Mouse (Mus musculus): ENCODE measurements around the gene Anp32a. TPM values are rescaled to one million over a fixed set of nuclear protein-coding genes. Genes with fewer than 3 reads are reported as not detected.
A peak's percentile ranks its signal among the peaks of the same experiment; 100 is the strongest.

Gene Anp32a
- polyA plus RNA-seq, 1 experiment, result 83.9 TPM

- Histone ChIP-seq H3ac (ENCODE audit: control insufficient read depth, insufficient read length) (no peak overlapping the region), H3K4me3 (no peak overlapping the region), H3K79me2 (ENCODE audit: control insufficient read depth, insufficient read depth) (peaks cover 47% of the 10 kb centered on the region), H3K36me3 (ENCODE audit: control insufficient read depth, insufficient read depth) (peaks cover 5% of the 10 kb centered on the region), H3K4me2 (ENCODE audit: low read depth) (no peak overlapping the region), H3K27me3 (ENCODE audit: control insufficient read depth, insufficient read depth, insufficient read length) (no peaks in the 10 kb centered on the region)
- TF ChIP-seq POLR2A (IDR thresholded peaks at IDR 0.05; ENCODE audit: insufficient read length, low read depth) (no peak), MAX (IDR thresholded peaks at IDR 0.05; ENCODE audit: low read depth) (no peak), TCF12 (IDR thresholded peaks at IDR 0.05; ENCODE audit: insufficient read depth, poor library complexity, severe bottlenecking) (no peak), MYOD1 (IDR thresholded peaks at IDR 0.05; ENCODE audit: control insufficient read depth in 1 of 3, insufficient read length in 2 of 3, low read depth in 2 of 3) (no peak), SRF (IDR thresholded peaks at IDR 0.05; ENCODE audit: control insufficient read depth, insufficient read length, low read depth) (no peak), USF1 (IDR thresholded peaks at IDR 0.05; ENCODE audit: low read depth) (no peak), TCF3 (IDR thresholded peaks at IDR 0.05; ENCODE audit: insufficient read length, low read depth) (no peak), POLR2AphosphoS2 (IDR thresholded peaks at IDR 0.05; ENCODE audit: insufficient read length, low read depth) (no peak), CEBPB (IDR thresholded peaks at IDR 0.05; ENCODE audit: insufficient read depth, poor library complexity, severe bottlenecking) (no peak), E2F4 (IDR thresholded peaks at IDR 0.05; ENCODE audit: insufficient read depth) (no peak), REST (IDR thresholded peaks at IDR 0.05; ENCODE audit: insufficient read depth, insufficient read length) (no peak), MYOG (IDR thresholded peaks at IDR 0.05; ENCODE audit: control insufficient read depth in 1 of 3, insufficient read depth in 1 of 3, insufficient read length in 2 of 3, low read depth in 2 of 3) (no peak)
Observed at GRCm38 (mm10) chr9:62370186-62370585, 29.1 kb downstream of the Anp32a start.

DNA sequence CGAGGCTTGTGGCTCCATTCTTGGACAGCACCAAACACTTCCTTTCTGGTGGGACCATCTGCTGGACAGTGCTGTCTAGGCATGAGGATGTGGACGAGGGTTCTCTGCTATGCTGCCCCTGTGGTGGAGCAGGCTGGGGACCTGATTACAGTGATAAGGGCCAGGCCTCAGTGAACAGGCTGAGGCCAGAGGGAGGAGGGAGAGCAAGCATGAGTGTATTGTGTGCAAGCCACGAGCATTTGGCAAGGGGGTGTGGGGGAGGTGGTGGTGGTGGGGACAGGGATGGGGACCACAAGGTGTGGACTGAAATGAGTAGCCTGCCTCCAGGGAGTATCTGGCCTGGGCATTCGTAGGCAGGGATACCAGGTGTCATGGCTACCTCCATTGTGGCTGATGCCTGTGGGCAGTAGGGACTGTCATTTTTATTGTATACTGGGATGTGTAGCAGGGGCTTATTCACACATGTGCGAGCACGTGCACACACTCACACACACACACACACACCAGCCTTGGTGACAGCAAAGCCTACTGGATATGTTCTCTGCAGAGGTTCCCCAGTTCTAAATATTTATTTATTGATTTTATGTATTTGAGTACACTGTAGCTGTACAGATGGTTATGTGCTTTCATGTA, 29.7 kb downstream of the Anp32a start:
- H3K4me2 ChIP-seq (ENCODE audit: low read depth), result no peak overlapping the region
- TF ChIP-seq CEBPB (IDR thresholded peaks at IDR 0.05; ENCODE audit: insufficient read depth, poor library complexity, severe bottlenecking) (no peak), TCF3 (IDR thresholded peaks at IDR 0.05; ENCODE audit: insufficient read length, low read depth) (no peak), TCF12 (IDR thresholded peaks at IDR 0.05; ENCODE audit: insufficient read depth, poor library complexity, severe bottlenecking) (no peak), USF1 (IDR thresholded peaks at IDR 0.05; ENCODE audit: low read depth) (no peak), E2F4 (IDR thresholded peaks at IDR 0.05; ENCODE audit: insufficient read depth) (no peak), POLR2AphosphoS2 (IDR thresholded peaks at IDR 0.05; ENCODE audit: insufficient read length, low read depth) (no peak), REST (IDR thresholded peaks at IDR 0.05; ENCODE audit: insufficient read depth, insufficient read length) (no peak), POLR2A (IDR thresholded peaks at IDR 0.05; ENCODE audit: insufficient read length, low read depth) (no peak), SRF (IDR thresholded peaks at IDR 0.05; ENCODE audit: control insufficient read depth, insufficient read length, low read depth) (no peak), MAX (IDR thresholded peaks at IDR 0.05; ENCODE audit: low read depth) (no peak), MYOD1 (IDR thresholded peaks at IDR 0.05; ENCODE audit: control insufficient read depth in 1 of 3, insufficient read length in 2 of 3, low read depth in 2 of 3) (no peak), MYOG (IDR thresholded peaks at IDR 0.05; ENCODE audit: control insufficient read depth in 1 of 3, insufficient read depth in 1 of 3, insufficient read length in 2 of 3, low read depth in 2 of 3) (no peak)
- no peaks in the 10 kb centered on the region for H3K27me3 ChIP-seq (ENCODE audit: control insufficient read depth, insufficient read depth, insufficient read length)
- H3K79me2 ChIP-seq (ENCODE audit: control insufficient read depth, insufficient read depth), result peaks cover 41% of the 10 kb centered on the region
- H3K4me3 ChIP-seq, result no peak overlapping the region
- peaks cover 5% of the 10 kb centered on the region for H3K36me3 ChIP-seq (ENCODE audit: control insufficient read depth, insufficient read depth)
- H3ac ChIP-seq (ENCODE audit: control insufficient read depth, insufficient read length), result no peak overlapping the region

DNA sequence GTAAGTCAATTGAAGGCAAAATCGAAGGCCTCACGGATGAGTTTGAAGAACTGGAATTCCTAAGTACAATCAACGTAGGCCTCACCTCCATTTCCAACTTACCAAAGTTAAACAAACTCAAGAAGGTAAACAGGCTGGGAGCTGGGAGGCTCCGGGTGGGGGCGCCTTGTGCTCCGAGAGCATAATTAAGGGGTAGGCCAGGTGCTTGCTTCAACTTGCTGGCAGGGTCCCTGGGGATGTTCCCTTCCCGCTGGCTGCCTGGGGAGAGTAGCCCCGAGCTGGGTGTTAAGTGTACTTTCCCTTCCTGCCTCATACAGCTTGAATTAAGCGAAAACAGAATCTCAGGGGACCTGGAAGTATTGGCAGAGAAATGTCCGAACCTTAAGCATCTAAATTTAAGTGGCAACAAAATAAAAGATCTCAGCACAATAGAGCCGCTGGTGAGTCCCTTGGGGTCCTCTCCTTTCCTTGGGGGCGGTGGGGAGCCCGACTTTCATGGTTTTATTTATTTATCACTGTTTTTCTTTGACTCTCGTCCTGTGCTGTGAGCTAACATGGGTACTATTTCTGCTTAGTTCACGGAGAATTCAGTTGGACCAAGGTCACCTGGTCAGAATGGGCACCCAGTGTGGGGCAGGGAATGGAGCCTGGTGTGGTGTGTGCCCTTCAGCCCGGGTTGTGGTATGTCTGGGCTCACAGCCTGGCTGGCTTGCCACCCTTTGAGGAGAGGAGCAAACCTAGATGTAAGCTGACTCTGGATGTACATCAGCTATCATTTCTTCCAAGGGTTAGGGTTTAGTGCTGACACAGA, 30.9 kb downstream of the Anp32a start:
- TF ChIP-seq TCF12 (IDR thresholded peaks at IDR 0.05; ENCODE audit: insufficient read depth, poor library complexity, severe bottlenecking) (no peak), MYOG (IDR thresholded peaks at IDR 0.05; ENCODE audit: control insufficient read depth in 1 of 3, insufficient read depth in 1 of 3, insufficient read length in 2 of 3, low read depth in 2 of 3) (no peak), USF1 (IDR thresholded peaks at IDR 0.05; ENCODE audit: low read depth) (no peak), MAX (IDR thresholded peaks at IDR 0.05; ENCODE audit: low read depth) (no peak), MYOD1 (IDR thresholded peaks at IDR 0.05; ENCODE audit: control insufficient read depth in 1 of 3, insufficient read length in 2 of 3, low read depth in 2 of 3) (no peak), E2F4 (IDR thresholded peaks at IDR 0.05; ENCODE audit: insufficient read depth) (no peak), SRF (IDR thresholded peaks at IDR 0.05; ENCODE audit: control insufficient read depth, insufficient read length, low read depth) (no peak), POLR2A (IDR thresholded peaks at IDR 0.05; ENCODE audit: insufficient read length, low read depth) (no peak), REST (IDR thresholded peaks at IDR 0.05; ENCODE audit: insufficient read depth, insufficient read length) (no peak), CEBPB (IDR thresholded peaks at IDR 0.05; ENCODE audit: insufficient read depth, poor library complexity, severe bottlenecking) (no peak), POLR2AphosphoS2 (IDR thresholded peaks at IDR 0.05; ENCODE audit: insufficient read length, low read depth) (no peak), TCF3 (IDR thresholded peaks at IDR 0.05; ENCODE audit: insufficient read length, low read depth) (no peak)
- Histone ChIP-seq H3K36me3 (ENCODE audit: control insufficient read depth, insufficient read depth) (peaks cover 5% of the 10 kb centered on the region), H3ac (ENCODE audit: control insufficient read depth, insufficient read length) (no peak overlapping the region), H3K4me3 (no peak overlapping the region), H3K4me2 (ENCODE audit: low read depth) (no peak overlapping the region), H3K79me2 (ENCODE audit: control insufficient read depth, insufficient read depth) (peaks cover 30% of the 10 kb centered on the region), H3K27me3 (ENCODE audit: control insufficient read depth, insufficient read depth, insufficient read length) (no peaks in the 10 kb centered on the region)

DNA sequence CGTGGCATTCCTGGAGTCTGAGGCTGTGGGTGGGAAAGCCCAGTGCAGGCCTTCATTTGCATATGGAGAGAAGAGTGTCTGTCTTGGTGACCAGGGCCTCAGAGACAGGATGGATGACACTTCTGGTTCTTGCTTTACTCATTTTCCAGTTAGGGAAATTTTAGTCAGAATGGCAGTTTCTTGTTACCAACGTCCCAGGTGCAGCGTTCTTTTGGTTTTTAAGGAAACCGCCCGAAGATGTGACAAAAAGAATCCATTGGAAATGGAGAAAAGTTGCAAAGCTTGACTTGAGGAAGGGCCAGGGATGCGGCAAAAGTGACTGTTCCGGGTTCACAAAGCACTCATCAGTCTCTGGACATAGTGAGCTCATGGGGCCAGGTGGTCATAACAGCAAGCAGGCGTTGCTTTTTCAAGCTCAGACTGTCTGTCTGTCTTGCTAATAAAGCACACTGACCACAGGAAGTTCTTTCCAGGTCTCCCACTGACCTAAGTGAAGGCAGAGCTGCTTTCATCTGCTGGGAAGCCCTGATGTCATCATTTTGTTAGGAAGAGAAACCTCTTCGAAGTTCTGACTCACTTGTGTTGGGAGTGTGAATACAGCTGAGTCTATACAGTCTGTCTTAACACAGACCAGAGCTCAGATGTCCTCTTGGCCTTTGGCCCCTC, 31.6 kb downstream of the Anp32a start:
- peaks cover 23% of the 10 kb centered on the region for H3K79me2 ChIP-seq (ENCODE audit: control insufficient read depth, insufficient read depth)
- H3K4me2 ChIP-seq (ENCODE audit: low read depth), result peak overlapping the region; percentile 35
- H3ac ChIP-seq (ENCODE audit: control insufficient read depth, insufficient read length), result no peak overlapping the region
- no peak overlapping the region for H3K4me3 ChIP-seq
- no peaks in the 10 kb centered on the region for H3K27me3 ChIP-seq (ENCODE audit: control insufficient read depth, insufficient read depth, insufficient read length)
- peaks cover 9% of the 10 kb centered on the region for H3K36me3 ChIP-seq (ENCODE audit: control insufficient read depth, insufficient read depth)
- no peak for TF ChIP-seq E2F4 (IDR thresholded peaks at IDR 0.05; ENCODE audit: insufficient read depth)
- no peak for TF ChIP-seq POLR2AphosphoS2 (IDR thresholded peaks at IDR 0.05; ENCODE audit: insufficient read length, low read depth)
- TF ChIP-seq USF1 (IDR thresholded peaks at IDR 0.05; ENCODE audit: low read depth), result no peak
- no peak for TF ChIP-seq MYOG (IDR thresholded peaks at IDR 0.05; ENCODE audit: control insufficient read depth in 1 of 3, insufficient read depth in 1 of 3, insufficient read length in 2 of 3, low read depth in 2 of 3)
- TF ChIP-seq TCF12 (IDR thresholded peaks at IDR 0.05; ENCODE audit: insufficient read depth, poor library complexity, severe bottlenecking), result no peak
- TF ChIP-seq CEBPB (IDR thresholded peaks at IDR 0.05; ENCODE audit: insufficient read depth, poor library complexity, severe bottlenecking), result no peak
- no peak for TF ChIP-seq MYOD1 (IDR thresholded peaks at IDR 0.05; ENCODE audit: control insufficient read depth in 1 of 3, insufficient read length in 2 of 3, low read depth in 2 of 3)
- TF ChIP-seq SRF (IDR thresholded peaks at IDR 0.05; ENCODE audit: control insufficient read depth, insufficient read length, low read depth), result no peak
- no peak for TF ChIP-seq POLR2A (IDR thresholded peaks at IDR 0.05; ENCODE audit: insufficient read length, low read depth)
- no peak for TF ChIP-seq TCF3 (IDR thresholded peaks at IDR 0.05; ENCODE audit: insufficient read length, low read depth)
- no peak for TF ChIP-seq MAX (IDR thresholded peaks at IDR 0.05; ENCODE audit: low read depth)
- no peak for TF ChIP-seq REST (IDR thresholded peaks at IDR 0.05; ENCODE audit: insufficient read depth, insufficient read length)
